Mouse (Mus musculus): Measurements from ENCODE around the gene Vmn1r51.

DNA sequence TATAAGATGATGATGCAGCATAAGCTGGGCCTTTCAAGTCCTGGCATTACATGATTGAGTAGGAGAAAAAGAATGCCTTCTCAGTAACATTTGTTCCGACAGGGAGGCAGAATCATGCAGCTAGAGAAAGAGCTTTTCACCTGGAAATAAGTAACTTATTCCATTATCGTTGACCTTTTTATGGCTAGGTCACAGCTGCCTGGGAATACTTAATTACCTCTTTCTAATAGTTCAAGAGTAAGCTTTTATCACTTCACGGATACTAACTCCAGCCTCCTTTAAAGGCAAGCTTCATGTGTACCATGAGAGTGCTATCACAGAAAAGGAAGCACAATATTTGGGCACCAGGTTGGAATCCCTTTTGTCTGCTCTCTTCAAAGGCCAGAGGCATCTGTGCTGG, 37.7 kb downstream of the Vmn1r51 start:
- TF ChIP-seq CTCF (IDR thresholded peaks at IDR 0.05; ENCODE audit: insufficient read depth, low read depth, low read length) (no peak), POLR2A (IDR thresholded peaks at IDR 0.05; ENCODE audit: insufficient read depth, low read depth, low read length) (no peak)

Data from olfactory bulb, adult 2 months (tissue).